Mouse (Mus musculus) kidney, adult 2 months (tissue): ENCODE measurements around the gene Ggt6.

Experiments used
- CTCF ChIP-seq: fragments of 200-500 bp; conservative IDR thresholded peaks from 2 replicates; pipeline ENCODE4 v1.5.1; 2011; ENCODE audit warnings: low read depth, mild to moderate bottlenecking, control low read depth, low read length, moderate library complexity, mixed read lengths; ENCODE audit not compliant: insufficient read depth, insufficient read length
- POLR2A ChIP-seq: fragments of 200-500 bp; IDR thresholded peaks from one replicate; pipeline ENCODE4 v1.6.1; 2011; ENCODE audit warnings: low read depth, low read length, control low read depth

DNA sequence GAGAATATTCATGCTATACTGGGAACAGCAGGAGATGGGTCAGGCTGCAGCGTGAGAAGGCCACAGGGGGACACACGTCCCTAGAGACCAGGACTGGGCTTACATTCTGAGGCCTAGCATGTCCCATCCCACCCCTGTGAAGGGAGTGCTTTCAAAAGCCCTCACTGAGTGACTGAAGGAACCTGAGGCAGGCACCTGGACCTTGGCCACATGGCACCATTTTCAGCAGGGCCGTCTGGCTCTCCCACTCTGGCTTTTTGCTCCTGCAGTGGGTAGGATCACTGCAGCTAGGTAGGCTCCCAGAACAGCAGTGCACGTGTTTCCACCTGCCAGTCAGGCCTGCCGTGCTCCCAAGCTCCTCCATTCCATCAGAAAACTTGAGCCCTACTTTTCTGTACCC lies 33.2 kb downstream of the Ggt6 start:
- TF ChIP-seq CTCF (no peak), POLR2A (no peak)
